Mouse (Mus musculus): ENCODE measurements around the gene Mad2l1. TPM values are rescaled to one million over a fixed set of nuclear protein-coding genes. Genes with fewer than 3 reads are reported as not detected.
A peak's percentile ranks its signal among the peaks of the same experiment; 100 is the strongest.

Gene Mad2l1
- total RNA-seq (2021) = 1 to 10 TPM; 1.5 to 1.7 TPM
- long read RNA-seq, experiment 1 = 0 reads
- long read RNA-seq, experiment 2, partial matches to known transcripts = 1 of 1 reads
- long read RNA-seq, experiment 2, other reads (novel, unspliced or antisense) = 0 of 1 reads

GRCm38 (mm10) chr6:66535028-66535862, at the start of gene Mad2l1:
Gene Mad2l1, plus strand, starts transcription at chr6:66535390.
- DNase-seq = peak; percentile 97

- DNase-seq = no peak
Measured at GRCm38 (mm10) chr6:66493685-66494084, 41.5 kb upstream of the Mad2l1 start.

GRCm38 (mm10) chr6:66516368-66516767, 18.8 kb upstream of the Mad2l1 start:
- no peak for DNase-seq

- no peak for DNase-seq
Measured at GRCm38 (mm10) chr6:66528386-66528785, 6.8 kb upstream of the Mad2l1 start.

- DNase-seq = no peak
Measured at GRCm38 (mm10) chr6:66533241-66533640, 1.9 kb upstream of the Mad2l1 start.

GRCm38 (mm10) chr6:66534366-66534941, 736 bp upstream of the Mad2l1 start:
- DNase-seq = no peak

- DNase-seq = no peak
Measured at GRCm38 (mm10) chr6:66535966-66536365, 776 bp downstream of the Mad2l1 start.

GRCm38 (mm10) chr6:66559996-66560395, 24.8 kb downstream of the Mad2l1 start, which contains the start of gene Vmn1r32:
Gene Vmn1r32, minus strand, starts transcription at chr6:66560096.
- no peak for DNase-seq

- no peak for DNase-seq
Measured at GRCm38 (mm10) chr6:66595804-66596203, 60.6 kb downstream of the Mad2l1 start.

Other genes starting within 250 kb of the Mad2l1 start
- not detected for gene Vmn1r32, start 24.7 kb downstream of the Mad2l1 start, total RNA-seq (2021)
- gene Vmn1r33, start 82.9 kb downstream of the Mad2l1 start, total RNA-seq (2021) = not detected
- not detected for gene Vmn1r34, start 108.5 kb downstream of the Mad2l1 start, total RNA-seq (2021)
- gene Vmn1r35, start 150.5 kb downstream of the Mad2l1 start, total RNA-seq (2021) = not detected
- gene Vmn1r36, start 183.8 kb downstream of the Mad2l1 start, total RNA-seq (2021) = not detected
- not detected for gene Vmn1r37, start 194.0 kb downstream of the Mad2l1 start, total RNA-seq (2021)
- gene Vmn1r38, start 247.2 kb downstream of the Mad2l1 start, total RNA-seq (2021) = not detected